Mouse (Mus musculus) hindbrain, embryonic 15.5 days (tissue): ENCODE results near the gene Timm8a2. TPM values are rescaled to one million over a fixed set of nuclear protein-coding genes. Genes with fewer than 3 reads are reported as not detected.

ENCODE experiments used
- ATAC-seq: fragments of 200-750 bp; cut with Nextera tagmentation; 2 replicates; pipeline ENCODE4 v1.8.0; 2017; ENCODE audit warnings: low read depth, moderate number of reproducible peaks, moderate TSS enrichment; ENCODE audit not compliant: low FRiP score
- H3K27ac ChIP-seq: fragments of 300-500 bp; sonication (generic); replicated peaks from 2 replicates; pipeline ENCODE4 v1.5.1; 2015; ENCODE audit warnings: mild to moderate bottlenecking, inconsistent platforms
- H3K27me3 ChIP-seq: fragments of 300-500 bp; sonication (generic); 2 replicates; pipeline ENCODE4 v1.6.1; 2015; ENCODE audit warnings: control low read depth, inconsistent platforms
- H3K36me3 ChIP-seq: fragments of 300-500 bp; sonication (generic); 2 replicates; pipeline ENCODE4 v1.6.1; 2015; ENCODE audit warnings: control low read depth, inconsistent platforms
- H3K4me1 ChIP-seq: fragments of 300-500 bp; sonication (generic); replicated peaks from 2 replicates; pipeline ENCODE4 v1.6.1; 2015; ENCODE audit warnings: control low read depth, inconsistent platforms
- H3K4me2 ChIP-seq: fragments of 300-500 bp; sonication (generic); 2 replicates; pipeline ENCODE4 v1.6.1; 2015; ENCODE audit warnings: moderate library complexity, mild to moderate bottlenecking, inconsistent platforms
- H3K4me3 ChIP-seq: fragments of 300-500 bp; sonication (generic); 2 replicates; pipeline ENCODE4 v1.5.1; 2015; ENCODE audit warnings: mild to moderate bottlenecking, inconsistent platforms
- H3K9ac ChIP-seq: fragments of 300-500 bp; sonication (generic); 2 replicates; pipeline ENCODE4 v1.6.1; 2015; ENCODE audit warnings: inconsistent platforms
- H3K9me3 ChIP-seq: fragments of 300-500 bp; sonication (generic); 2 replicates; pipeline ENCODE4 v1.6.1; 2016; ENCODE audit warnings: control low read depth, inconsistent platforms
- WGBS: fragments of 180-500 bp; shearing (Covaris S2); methylation state at CpG from one replicate; pipeline ENCODE4 v1.1.7; 2015; 5-methylcytosine and 5-hydroxymethylcytosine counted together
- polyA plus RNA-seq: library from polyadenylated mRNA; unstranded; fragments of >200 nt; fragmentation: Nextera tagmentation; extraction: Ambion mirVana; gene quantifications from 2 replicates; pipeline ENCODE4 v1.2.1, GENCODE M21; 2015

Gene Timm8a2
- polyA plus RNA-seq, 1 experiment from 2014 or later: not detected

- no peak for ATAC-seq
- Histone ChIP-seq H3K4me1 (no peaks in the 10 kb centered on the region), H3K4me3 (no peak overlapping the region), H3K27me3 (no peaks in the 10 kb centered on the region), H3K27ac (no peak overlapping the region), H3K4me2 (no peak overlapping the region), H3K9me3 (no peaks in the 10 kb centered on the region), H3K9ac (no peak overlapping the region), H3K36me3 (peaks cover 9% of the 10 kb centered on the region)
- WGBS: 82% methylated on average over 13 of the region's 13 CpGs
Observed at GRCm38 (mm10) chr14:122012814-122013213, 21.7 kb upstream of the Timm8a2 start.

DNA sequence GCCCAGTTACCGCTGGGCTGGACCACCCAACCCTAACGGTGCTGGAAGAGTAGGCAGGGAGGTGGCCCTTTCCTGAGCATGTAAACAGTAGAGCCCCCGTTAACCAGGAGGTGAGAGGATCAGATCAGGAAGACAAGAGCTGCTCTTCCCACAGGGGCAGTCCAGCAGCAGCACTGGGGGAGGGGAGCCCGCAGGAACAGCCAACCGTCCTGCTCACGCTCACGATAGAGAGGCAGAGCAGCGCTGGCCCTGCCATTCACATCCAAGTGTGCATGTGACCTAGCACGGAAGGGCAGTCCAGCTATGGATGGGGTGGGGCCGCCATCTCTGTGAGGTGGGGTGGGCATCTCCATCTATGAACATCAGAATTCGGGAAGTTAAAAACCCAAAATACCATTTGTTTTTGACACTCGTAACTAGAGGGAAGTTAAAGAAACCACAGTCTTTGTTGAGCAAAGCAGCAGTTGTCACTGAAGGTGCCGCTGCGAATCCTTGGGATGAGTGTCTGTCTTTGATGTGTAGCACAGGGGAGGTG is 21.0 kb upstream of the Timm8a2 start:
- Histone ChIP-seq H3K4me2 (no peak overlapping the region), H3K36me3 (peaks cover 9% of the 10 kb centered on the region), H3K4me1 (no peaks in the 10 kb centered on the region), H3K9me3 (no peaks in the 10 kb centered on the region), H3K9ac (no peak overlapping the region), H3K27ac (no peak overlapping the region), H3K27me3 (no peaks in the 10 kb centered on the region), H3K4me3 (no peak overlapping the region)
- ATAC-seq: no peak
- WGBS: 87% methylated on average over 14 of the region's 14 CpGs

DNA sequence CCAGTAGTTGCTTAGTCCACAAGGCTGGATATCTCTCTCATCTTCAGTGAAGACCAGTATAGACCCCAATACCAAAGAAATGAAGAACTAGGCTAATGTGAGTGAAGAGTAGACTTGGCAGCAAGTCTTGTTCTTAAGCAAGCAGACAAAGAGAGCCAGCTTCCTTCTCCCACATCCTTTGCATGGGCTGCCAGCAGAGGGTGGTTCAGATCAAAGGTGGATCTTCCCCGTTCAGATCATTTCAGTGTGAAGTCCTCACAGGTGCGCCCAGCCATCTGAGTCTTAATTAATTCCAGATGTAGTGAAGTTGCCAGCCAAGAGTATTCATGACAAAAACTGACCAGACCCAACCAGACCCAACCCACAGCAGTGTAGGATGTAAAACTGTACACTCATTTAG is 16.5 kb upstream of the Timm8a2 start:
- H3K4me1 ChIP-seq: no peaks in the 10 kb centered on the region
- H3K36me3 ChIP-seq: peaks cover 4% of the 10 kb centered on the region; the same call in 1 of the 2 replicates
- no peak for ATAC-seq
- H3K4me3 ChIP-seq: no peak overlapping the region
- WGBS: 89% methylated on average over 2 of the region's 2 CpGs
- H3K27ac ChIP-seq: no peak overlapping the region
- H3K27me3 ChIP-seq: no peaks in the 10 kb centered on the region
- no peaks in the 10 kb centered on the region for H3K9me3 ChIP-seq
- no peak overlapping the region for H3K9ac ChIP-seq
- H3K4me2 ChIP-seq: no peak overlapping the region

DNA sequence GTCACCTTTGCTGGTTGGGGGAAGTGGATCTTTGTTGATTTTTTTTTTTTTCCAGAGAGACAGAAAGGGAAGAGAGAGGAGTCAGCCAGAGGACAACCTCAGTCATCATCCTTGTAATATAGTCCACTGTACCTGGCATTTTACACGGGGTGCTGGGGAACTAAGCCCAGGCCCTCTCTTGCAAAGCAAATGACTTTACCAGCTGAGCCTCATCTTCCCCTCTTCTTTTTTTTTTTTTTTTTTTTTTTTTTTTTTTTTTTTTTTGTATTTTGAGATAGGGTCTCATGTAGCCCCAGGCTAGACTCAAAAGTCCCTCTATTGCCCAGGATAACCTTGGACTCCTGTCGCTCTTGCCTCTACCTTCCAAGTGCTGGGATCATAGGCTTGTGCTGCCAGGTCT is 15.1 kb upstream of the Timm8a2 start:
- no peak overlapping the region for H3K27ac ChIP-seq
- H3K9ac ChIP-seq: no peak overlapping the region
- H3K36me3 ChIP-seq: peaks cover 4% of the 10 kb centered on the region; the same call in 1 of the 2 replicates
- no peaks in the 10 kb centered on the region for H3K27me3 ChIP-seq
- H3K9me3 ChIP-seq: no peaks in the 10 kb centered on the region
- H3K4me3 ChIP-seq: no peak overlapping the region
- no peak overlapping the region for H3K4me2 ChIP-seq
- WGBS: 97% methylated on average over 2 of the region's 2 CpGs
- ATAC-seq: no peak
- no peaks in the 10 kb centered on the region for H3K4me1 ChIP-seq

DNA sequence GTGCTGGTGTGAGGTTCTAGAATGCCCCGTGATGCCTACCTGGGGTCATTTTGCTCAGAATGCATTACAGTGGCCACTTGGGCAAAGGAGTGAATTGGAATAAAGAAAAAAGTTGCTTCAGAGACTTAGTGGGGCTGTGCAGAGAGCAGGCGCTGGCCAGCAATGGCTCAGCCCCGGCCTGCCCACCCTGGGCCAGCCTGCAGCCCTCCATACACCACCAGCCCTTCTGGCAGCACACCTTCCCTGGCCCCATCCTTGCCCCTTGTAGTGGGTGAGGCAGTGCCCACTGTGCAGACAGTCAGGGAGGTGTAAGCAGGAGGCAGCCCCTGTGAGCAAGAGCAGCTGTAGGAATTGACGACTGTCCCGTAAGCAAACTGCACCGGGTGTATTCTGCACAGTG is 13.9 kb upstream of the Timm8a2 start:
- WGBS: 96% methylated on average over 6 of the region's 6 CpGs

DNA sequence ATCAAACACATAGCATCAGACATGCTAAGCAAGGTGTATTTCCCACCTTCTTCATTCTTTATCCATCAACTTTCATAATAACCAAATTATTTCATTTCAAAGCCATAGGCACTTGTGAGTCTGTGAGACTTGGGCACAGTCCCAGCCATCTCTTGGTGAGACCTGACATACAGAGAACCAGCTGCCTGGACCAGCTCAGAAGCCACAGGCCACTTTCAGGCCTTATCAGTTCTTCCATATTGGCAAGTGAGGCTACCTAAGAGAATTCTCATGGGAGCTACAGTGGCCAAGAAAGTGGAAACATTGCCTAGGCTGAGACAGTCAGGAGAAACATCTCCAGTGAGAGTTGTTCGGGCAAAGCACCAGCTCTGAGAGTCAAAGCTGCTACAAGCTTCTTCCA is 11.4 kb upstream of the Timm8a2 start:
- Histone ChIP-seq H3K4me2 (no peak overlapping the region), H3K9ac (no peak overlapping the region), H3K9me3 (no peaks in the 10 kb centered on the region), H3K36me3 (peaks cover 4% of the 10 kb centered on the region; the same call in 1 of the 2 replicates), H3K27ac (no peak overlapping the region), H3K4me3 (no peak overlapping the region), H3K27me3 (no peaks in the 10 kb centered on the region), H3K4me1 (no peaks in the 10 kb centered on the region)
- ATAC-seq: no peak
- WGBS: 100% methylated on average over 1 of the region's 1 CpGs

More for the DNA sequence above, 13.9 kb upstream of the Timm8a2 start:
- no peak for ATAC-seq
- Histone ChIP-seq H3K27ac (no peak overlapping the region), H3K9me3 (no peaks in the 10 kb centered on the region), H3K4me2 (no peak overlapping the region), H3K27me3 (no peaks in the 10 kb centered on the region), H3K9ac (no peak overlapping the region), H3K4me3 (no peak overlapping the region), H3K4me1 (no peaks in the 10 kb centered on the region), H3K36me3 (peaks cover 4% of the 10 kb centered on the region; the same call in 1 of the 2 replicates)

- Histone ChIP-seq H3K27ac (no peak overlapping the region), H3K4me2 (no peak overlapping the region), H3K4me3 (no peak overlapping the region), H3K27me3 (no peaks in the 10 kb centered on the region), H3K9ac (no peak overlapping the region), H3K4me1 (no peaks in the 10 kb centered on the region), H3K9me3 (no peaks in the 10 kb centered on the region), H3K36me3 (peaks cover 4% of the 10 kb centered on the region; the same call in 1 of the 2 replicates)
- no peak for ATAC-seq
Observed at GRCm38 (mm10) chr14:122023928-122024327, 10.5 kb upstream of the Timm8a2 start.

GRCm38 (mm10) chr14:122028926-122029745 is 5.3 kb upstream of the Timm8a2 start:
- WGBS: 91% methylated on average over 11 of the region's 11 CpGs

GRCm38 (mm10) chr14:122029851-122030250 is 4.6 kb upstream of the Timm8a2 start:
- H3K36me3 ChIP-seq: no peaks in the 10 kb centered on the region
- no peak overlapping the region for H3K4me3 ChIP-seq
- H3K27ac ChIP-seq: no peak overlapping the region
- no peaks in the 10 kb centered on the region for H3K9me3 ChIP-seq
- no peak for ATAC-seq
- 89% methylated on average over 4 of the region's 4 CpGs for WGBS
- no peak overlapping the region for H3K4me2 ChIP-seq
- no peaks in the 10 kb centered on the region for H3K27me3 ChIP-seq
- H3K4me1 ChIP-seq: no peaks in the 10 kb centered on the region
- H3K9ac ChIP-seq: no peak overlapping the region

More at GRCm38 (mm10) chr14:122028926-122029745, 5.3 kb upstream of the Timm8a2 start:
- no peak overlapping the region for H3K4me3 ChIP-seq
- H3K4me1 ChIP-seq: no peaks in the 10 kb centered on the region
- H3K36me3 ChIP-seq: no peaks in the 10 kb centered on the region
- H3K4me2 ChIP-seq: no peak overlapping the region
- no peaks in the 10 kb centered on the region for H3K9me3 ChIP-seq
- no peak overlapping the region for H3K27ac ChIP-seq
- H3K9ac ChIP-seq: no peak overlapping the region
- no peak for ATAC-seq
- H3K27me3 ChIP-seq: no peaks in the 10 kb centered on the region

GRCm38 (mm10) chr14:122032045-122032444 is 2.4 kb upstream of the Timm8a2 start:
- no peak for ATAC-seq
- Histone ChIP-seq H3K9ac (no peak overlapping the region), H3K36me3 (no peaks in the 10 kb centered on the region), H3K4me1 (no peaks in the 10 kb centered on the region), H3K4me2 (no peak overlapping the region), H3K4me3 (no peak overlapping the region), H3K27me3 (no peaks in the 10 kb centered on the region), H3K9me3 (no peaks in the 10 kb centered on the region), H3K27ac (no peak overlapping the region)
- WGBS: 89% methylated on average over 2 of the region's 2 CpGs

- H3K4me3 ChIP-seq: no peak overlapping the region
- 93% methylated on average over 1 of the region's 1 CpGs for WGBS
- no peaks in the 10 kb centered on the region for H3K9me3 ChIP-seq
- no peak overlapping the region for H3K9ac ChIP-seq
- no peaks in the 10 kb centered on the region for H3K4me1 ChIP-seq
- H3K27ac ChIP-seq: no peak overlapping the region
- no peak for ATAC-seq
- H3K27me3 ChIP-seq: no peaks in the 10 kb centered on the region
- H3K36me3 ChIP-seq: no peaks in the 10 kb centered on the region
- no peak overlapping the region for H3K4me2 ChIP-seq
Observed at GRCm38 (mm10) chr14:122035181-122035580, 707 bp downstream of the Timm8a2 start.

GRCm38 (mm10) chr14:122035860-122036259 is 1.4 kb downstream of the Timm8a2 start:
- H3K9me3 ChIP-seq: no peaks in the 10 kb centered on the region
- H3K4me1 ChIP-seq: no peaks in the 10 kb centered on the region
- H3K36me3 ChIP-seq: no peaks in the 10 kb centered on the region
- H3K27ac ChIP-seq: no peak overlapping the region
- no peak for ATAC-seq
- H3K27me3 ChIP-seq: no peaks in the 10 kb centered on the region
- no peak overlapping the region for H3K4me3 ChIP-seq
- 86% methylated on average over 2 of the region's 2 CpGs for WGBS
- no peak overlapping the region for H3K9ac ChIP-seq
- no peak overlapping the region for H3K4me2 ChIP-seq
